Mouse (Mus musculus) heart, embryonic 14.5 days (tissue): Measurements from ENCODE around the gene Elf3. TPM values are rescaled to one million over a fixed set of nuclear protein-coding genes. Genes with fewer than 3 reads are reported as not detected.

Source experiments
- ATAC-seq: fragments of 200-750 bp; cut with Nextera tagmentation; 2 replicates; pipeline ENCODE4 v1.8.0; 2017; ENCODE audit warnings: low read depth, moderate TSS enrichment; ENCODE audit not compliant: insufficient number of reproducible peaks, insufficient read depth, low FRiP score
- H3K27ac ChIP-seq, 2 experiments: fragments of 200-500 bp in 1 of 2; fragments of 300-500 bp in 1 of 2; sonication (generic) in 1 of 2; replicated peaks in 1 of 2; 2 replicates each; pipeline ENCODE4 v1.5.1; 2012 to 2014; ENCODE audit warnings: low read depth in 2 of 2, low read length in 2 of 2, control low read depth in 1 of 2, mild to moderate bottlenecking in 1 of 2, mixed read lengths in 1 of 2; ENCODE audit not compliant: control insufficient read depth in 1 of 2, insufficient read depth in 1 of 2
- H3K27me3 ChIP-seq: fragments of 300-500 bp; sonication (generic); 2 replicates; pipeline ENCODE4 v1.6.1; 2014; ENCODE audit warnings: mild to moderate bottlenecking, low read length, control low read depth; ENCODE audit not compliant: control insufficient read depth, insufficient read depth
- H3K36me3 ChIP-seq: fragments of 300-500 bp; sonication (generic); 2 replicates; pipeline ENCODE4 v1.6.1; 2014; ENCODE audit warnings: mild to moderate bottlenecking, control low read depth, low read length, mixed read lengths; ENCODE audit not compliant: control insufficient read depth, insufficient read depth
- H3K4me1 ChIP-seq, 2 experiments: fragments of 200-500 bp in 1 of 2; fragments of 300-500 bp in 1 of 2; sonication (generic) in 1 of 2; 2 replicates each; pipeline ENCODE4 v1.6.1; 2012 to 2014; ENCODE audit warnings: low read length in 2 of 2, control low read depth in 1 of 2, mixed read lengths in 1 of 2; ENCODE audit not compliant: control insufficient read depth in 2 of 2, insufficient read depth in 2 of 2
- H3K4me2 ChIP-seq: fragments of 300-500 bp; sonication (generic); 2 replicates; pipeline ENCODE4 v1.6.1; 2014; ENCODE audit warnings: mild to moderate bottlenecking, low read length
- H3K4me3 ChIP-seq, 2 experiments: fragments of 200-500 bp in 1 of 2; fragments of 300-500 bp in 1 of 2; sonication (generic) in 1 of 2; 2 replicates each; pipeline ENCODE4 v1.5.1; 2012 to 2014; ENCODE audit warnings: low read length in 2 of 2, mild to moderate bottlenecking in 2 of 2, control low read depth in 1 of 2, low read depth in 1 of 2, moderate library complexity in 1 of 2; ENCODE audit not compliant: control insufficient read depth in 1 of 2, insufficient read depth in 1 of 2
- H3K9ac ChIP-seq: fragments of 300-500 bp; sonication (generic); 2 replicates; pipeline ENCODE4 v1.6.1; 2014; ENCODE audit warnings: mild to moderate bottlenecking, low read length
- H3K9me3 ChIP-seq: fragments of 300-500 bp; sonication (generic); 2 replicates; pipeline ENCODE4 v1.6.1; 2016; ENCODE audit warnings: low read length, control low read depth; ENCODE audit not compliant: control insufficient read depth
- WGBS: fragments of 180-500 bp; shearing (Covaris S2); extraction: QIAGEN DNeasy Blood & Tissue Kit; methylation state at CpG from one replicate; pipeline ENCODE4 v1.1.7; 2014; 5-methylcytosine and 5-hydroxymethylcytosine counted together
- polyA plus RNA-seq: library from polyadenylated mRNA; unstranded; fragments of >200 nt; fragmentation: Nextera tagmentation; extraction: Ambion mirVana; gene quantifications from 2 replicates; pipeline ENCODE4 v1.2.1, GENCODE M21; 2014

The Elf3 gene
- polyA plus RNA-seq, 1 experiment from 2014 or later: 0.39 TPM

DNA sequence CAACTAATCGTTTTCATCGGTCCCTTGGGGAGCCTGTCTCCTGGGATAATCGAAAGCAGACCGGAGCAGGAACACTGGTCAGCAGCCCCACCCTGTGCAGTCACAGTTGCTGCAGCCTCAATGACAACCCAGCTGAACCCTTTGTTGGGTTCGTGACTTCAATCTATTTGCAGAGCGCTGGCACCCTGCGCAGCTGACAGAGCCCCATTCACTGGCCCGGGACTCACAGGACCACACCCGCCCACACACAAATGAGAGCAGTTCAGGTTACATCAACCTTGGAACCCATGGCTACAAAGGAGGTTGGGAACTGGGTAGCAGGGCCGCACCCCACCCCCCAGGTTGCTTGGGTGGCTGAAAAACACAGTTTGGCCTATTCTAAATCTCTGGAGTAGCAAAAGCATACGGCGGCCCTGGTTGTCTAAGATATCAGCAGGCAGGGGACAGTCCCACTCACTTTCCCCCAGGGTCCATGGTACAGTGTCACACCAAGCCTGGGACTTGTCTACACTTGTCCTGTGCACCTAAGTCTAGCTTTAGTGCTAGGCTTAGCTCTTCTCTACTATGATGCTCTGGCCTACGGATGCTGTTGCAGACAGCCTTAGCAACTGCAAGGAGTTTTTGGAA, 40.6 kb downstream of the Elf3 start:
- peaks cover 5% of the 10 kb centered on the region; the same call in 1 of the 2 replicates for H3K27me3 ChIP-seq
- H3K4me3 ChIP-seq: no peak overlapping the region
- no peaks in the 10 kb centered on the region for H3K36me3 ChIP-seq
- H3K4me2 ChIP-seq: no peak overlapping the region
- ATAC-seq: no peak
- no peak overlapping the region for H3K9ac ChIP-seq
- H3K27ac ChIP-seq: no peak overlapping the region
- no peaks in the 10 kb centered on the region for H3K4me1 ChIP-seq
- 61% methylated on average over 13 of the region's 13 CpGs for WGBS
- no peaks in the 10 kb centered on the region for H3K9me3 ChIP-seq

- no peak overlapping the region for H3K9ac ChIP-seq
- H3K27ac ChIP-seq: no peak overlapping the region
- H3K4me3 ChIP-seq: no peak overlapping the region
- H3K36me3 ChIP-seq: no peaks in the 10 kb centered on the region
- 86% methylated on average over 9 of the region's 9 CpGs for WGBS
- no peak for ATAC-seq
- H3K4me2 ChIP-seq: no peak overlapping the region
- H3K4me1 ChIP-seq: no peaks in the 10 kb centered on the region
- H3K9me3 ChIP-seq: no peaks in the 10 kb centered on the region
- H3K27me3 ChIP-seq: peaks cover 9% of the 10 kb centered on the region; the same call in 1 of the 2 replicates
Observed at GRCm38 (mm10) chr1:135213772-135214640, 44.4 kb downstream of the Elf3 start.

DNA sequence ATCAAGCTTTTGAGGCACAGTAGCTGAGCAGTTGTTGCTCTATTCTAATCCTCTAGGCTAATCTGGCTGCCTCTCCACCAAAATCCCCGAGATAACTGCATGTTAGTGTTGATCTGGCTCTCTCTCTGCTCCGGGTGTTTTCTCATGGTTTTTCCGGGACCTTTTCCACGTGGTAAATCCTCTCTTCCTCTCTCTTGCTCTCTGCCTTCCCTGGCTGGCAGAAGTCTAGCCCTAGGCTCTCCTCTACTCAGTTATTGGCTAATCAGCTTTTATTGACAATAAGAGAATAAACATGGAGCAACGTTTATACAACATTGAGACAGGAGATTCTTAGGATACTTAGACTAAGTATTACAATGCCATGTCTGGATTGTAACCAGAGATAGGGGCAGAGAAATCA, 47.9 kb downstream of the Elf3 start:
- no peak overlapping the region for H3K4me3 ChIP-seq
- no peaks in the 10 kb centered on the region for H3K9me3 ChIP-seq
- WGBS: 40% methylated on average over 5 of the region's 5 CpGs
- peaks cover 0 to 3% of the 10 kb centered on the region in 2 experiments; a peak in 2 of 4 replicates for H3K4me1 ChIP-seq
- no peaks in the 10 kb centered on the region for H3K36me3 ChIP-seq
- peaks cover 17% of the 10 kb centered on the region; the same call in 1 of the 2 replicates for H3K27me3 ChIP-seq
- H3K27ac ChIP-seq: no peak overlapping the region
- ATAC-seq: no peak
- H3K9ac ChIP-seq: no peak overlapping the region
- H3K4me2 ChIP-seq: no peak overlapping the region

- Histone ChIP-seq H3K4me3 (no peak overlapping the region), H3K27ac (no peak overlapping the region), H3K4me1 (peaks cover 8 to 12% of the 10 kb centered on the region in 2 experiments; a peak in 3 of 4 replicates), H3K36me3 (no peaks in the 10 kb centered on the region), H3K9me3 (no peaks in the 10 kb centered on the region), H3K27me3 (peaks cover 17% of the 10 kb centered on the region; the same call in 1 of the 2 replicates), H3K9ac (no peak overlapping the region), H3K4me2 (no peak overlapping the region)
- no peak for ATAC-seq
- 76% methylated on average over 9 of the region's 9 CpGs for WGBS
Observed at GRCm38 (mm10) chr1:135208716-135209115, 49.7 kb downstream of the Elf3 start.

- H3K9ac ChIP-seq: no peak overlapping the region
- H3K27ac ChIP-seq: no peak overlapping the region
- no peaks in the 10 kb centered on the region for H3K36me3 ChIP-seq
- H3K4me3 ChIP-seq: no peak overlapping the region
- ATAC-seq: no peak
- no peak overlapping the region for H3K4me2 ChIP-seq
- peaks cover 22% of the 10 kb centered on the region for H3K27me3 ChIP-seq
- 81% methylated on average over 14 of the region's 14 CpGs for WGBS
- H3K9me3 ChIP-seq: no peaks in the 10 kb centered on the region
- H3K4me1 ChIP-seq: peaks cover 8 to 12% of the 10 kb centered on the region in 2 experiments; a peak in 3 of 4 replicates
Observed at GRCm38 (mm10) chr1:135206586-135207339, 51.6 kb downstream of the Elf3 start.

GRCm38 (mm10) chr1:135205257-135205656, 53.1 kb downstream of the Elf3 start:
- no peaks in the 10 kb centered on the region for H3K36me3 ChIP-seq
- H3K9ac ChIP-seq: no peak overlapping the region
- H3K27me3 ChIP-seq: peaks cover 29% of the 10 kb centered on the region
- H3K9me3 ChIP-seq: no peaks in the 10 kb centered on the region
- no peak overlapping the region for H3K4me2 ChIP-seq
- no peak overlapping the region for H3K27ac ChIP-seq
- 41% methylated on average over 4 of the region's 4 CpGs for WGBS
- peaks cover 8 to 12% of the 10 kb centered on the region in 2 experiments; a peak in 3 of 4 replicates for H3K4me1 ChIP-seq
- no peak overlapping the region for H3K4me3 ChIP-seq
- no peak for ATAC-seq
